Mouse (Mus musculus) right cerebral cortex, adult 18-20 months (tissue): ENCODE results near the gene Pheta1.

Source experiments
- DNase-seq: peaks from one replicate; pipeline ENCODE4 v3.0.0; 2022; ENCODE audit warnings: mixed read lengths

The Pheta1 gene

GRCm38 (mm10) chr5:121893581-121893980 is 44.8 kb downstream of the Pheta1 start:
- DNase-seq, result no peak

- no peak for DNase-seq
Measured at GRCm38 (mm10) chr5:121894647-121895046, 45.9 kb downstream of the Pheta1 start.

GRCm38 (mm10) chr5:121895117-121895756 is 46.5 kb downstream of the Pheta1 start:
- DNase-seq, result no peak

- DNase-seq, result no peak
Measured at GRCm38 (mm10) chr5:121902809-121903745, 54.3 kb downstream of the Pheta1 start.
